Mouse (Mus musculus): ENCODE measurements at regions not wholly inside any gene's neighbourhood (a gene's known extent, or its start where the extent isn't known, plus 50 kb on each side); places are given as distances from the start of the nearest gene placed in this dataset.

GRCm38 (mm10) chr12:106173211-106173610, 163.2 kb downstream of the Vrk1 start:
- TF ChIP-seq GATA1 (IDR thresholded peaks at IDR 0.05; ENCODE audit: low read length): no peak
- TF ChIP-seq TAL1 (IDR thresholded peaks at IDR 0.05; ENCODE audit: low read length): no peak
